Mouse (Mus musculus) midbrain, embryonic 14.5 days (tissue): ENCODE results near the gene Lpar5. TPM values are rescaled to one million over a fixed set of nuclear protein-coding genes. Genes with fewer than 3 reads are reported as not detected.

Source experiments
- ATAC-seq: fragments of 200-750 bp; cut with Nextera tagmentation; 2 replicates; pipeline ENCODE4 v1.8.0; 2017; ENCODE audit warnings: moderate number of reproducible peaks, moderate library complexity; ENCODE audit not compliant: low FRiP score, low TSS enrichment
- DNase-seq: peaks from one replicate; pipeline ENCODE4 v3.0.0-alpha.2; 2015
- H3K27ac ChIP-seq: fragments of 300-500 bp; sonication (generic); replicated peaks from 2 replicates; pipeline ENCODE4 v1.5.1; 2014; ENCODE audit warnings: mild to moderate bottlenecking, low read depth, low read length, moderate library complexity
- H3K27me3 ChIP-seq: fragments of 300-500 bp; sonication (generic); 2 replicates; pipeline ENCODE4 v1.6.1; 2014; ENCODE audit warnings: low read length, control low read depth, mixed read lengths; ENCODE audit not compliant: control insufficient read depth, insufficient read depth
- H3K36me3 ChIP-seq: fragments of 300-500 bp; sonication (generic); 2 replicates; pipeline ENCODE4 v1.6.1; 2014; ENCODE audit warnings: low read length, control low read depth; ENCODE audit not compliant: control insufficient read depth, insufficient read depth
- H3K4me1 ChIP-seq: fragments of 300-500 bp; sonication (generic); 2 replicates; pipeline ENCODE4 v1.6.1; 2014; ENCODE audit warnings: mild to moderate bottlenecking, antibody characterized with exemption, low read length, control low read depth; ENCODE audit not compliant: control insufficient read depth, insufficient read depth
- H3K4me2 ChIP-seq: fragments of 300-500 bp; sonication (generic); 2 replicates; pipeline ENCODE4 v1.6.1; 2014; ENCODE audit warnings: mild to moderate bottlenecking, low read length, moderate library complexity
- H3K4me3 ChIP-seq: fragments of 300-500 bp; sonication (generic); replicated peaks from 2 replicates; pipeline ENCODE4 v1.5.1; 2014; ENCODE audit warnings: low read depth, low read length
- H3K9ac ChIP-seq: fragments of 300-500 bp; sonication (generic); replicated peaks from 2 replicates; pipeline ENCODE4 v1.6.1; 2014; ENCODE audit warnings: mild to moderate bottlenecking, low read length, moderate library complexity
- H3K9me3 ChIP-seq: fragments of 300-500 bp; sonication (generic); 2 replicates; pipeline ENCODE4 v1.6.1; 2016; ENCODE audit warnings: low read length, control low read depth, mixed read lengths; ENCODE audit not compliant: control insufficient read depth
- WGBS: fragments of 180-500 bp; shearing (Covaris S2); extraction: QIAGEN DNeasy Blood & Tissue Kit; methylation state at CpG from one replicate; pipeline ENCODE4 v1.1.7; 2014; 5-methylcytosine and 5-hydroxymethylcytosine counted together
- polyA plus RNA-seq: library from polyadenylated mRNA; unstranded; fragments of >200 nt; fragmentation: Nextera tagmentation; extraction: Ambion mirVana; gene quantifications from 2 replicates; pipeline ENCODE4 v1.2.1, GENCODE M21; 2014

The Lpar5 gene
- polyA plus RNA-seq, 1 experiment from 2014 or later: 0.45 TPM

- DNase-seq: no peak
- 71% methylated on average over 8 of the region's 8 CpGs for WGBS
- H3K4me2 ChIP-seq: no peak overlapping the region
- no peak for ATAC-seq
- no peaks in the 10 kb centered on the region for H3K27me3 ChIP-seq
- H3K9ac ChIP-seq: no peak overlapping the region
- H3K27ac ChIP-seq: no peak overlapping the region
- H3K4me3 ChIP-seq: no peak overlapping the region
- no peaks in the 10 kb centered on the region for H3K36me3 ChIP-seq
- H3K9me3 ChIP-seq: no peaks in the 10 kb centered on the region
- H3K4me1 ChIP-seq: 0 out of 2 replicates have a peak, but pooled peaks cover 4% of the 10 kb centered on the region
These were observed 6.1 kb downstream of the Lpar5 start for GRCm38 (mm10) chr6:125073825-125074224.

- H3K4me2 ChIP-seq: peak overlapping the region; percentile 70
- 21% methylated on average over 25 of the region's 25 CpGs for WGBS
- no peaks in the 10 kb centered on the region for H3K4me1 ChIP-seq
- H3K36me3 ChIP-seq: no peaks in the 10 kb centered on the region
- H3K9ac ChIP-seq: peak overlapping the region; percentile 59; the same call in 1 of the 2 replicates
- no peaks in the 10 kb centered on the region for H3K27me3 ChIP-seq
- ATAC-seq (peak; percentile 21), DNase-seq (no peak)
- H3K4me3 ChIP-seq: peak overlapping the region; percentile 39
- H3K27ac ChIP-seq: peak overlapping the region; percentile 95
- H3K9me3 ChIP-seq: no peaks in the 10 kb centered on the region
These were observed 13.7 kb downstream of the Lpar5 start for GRCm38 (mm10) chr6:125081394-125081793.

DNA sequence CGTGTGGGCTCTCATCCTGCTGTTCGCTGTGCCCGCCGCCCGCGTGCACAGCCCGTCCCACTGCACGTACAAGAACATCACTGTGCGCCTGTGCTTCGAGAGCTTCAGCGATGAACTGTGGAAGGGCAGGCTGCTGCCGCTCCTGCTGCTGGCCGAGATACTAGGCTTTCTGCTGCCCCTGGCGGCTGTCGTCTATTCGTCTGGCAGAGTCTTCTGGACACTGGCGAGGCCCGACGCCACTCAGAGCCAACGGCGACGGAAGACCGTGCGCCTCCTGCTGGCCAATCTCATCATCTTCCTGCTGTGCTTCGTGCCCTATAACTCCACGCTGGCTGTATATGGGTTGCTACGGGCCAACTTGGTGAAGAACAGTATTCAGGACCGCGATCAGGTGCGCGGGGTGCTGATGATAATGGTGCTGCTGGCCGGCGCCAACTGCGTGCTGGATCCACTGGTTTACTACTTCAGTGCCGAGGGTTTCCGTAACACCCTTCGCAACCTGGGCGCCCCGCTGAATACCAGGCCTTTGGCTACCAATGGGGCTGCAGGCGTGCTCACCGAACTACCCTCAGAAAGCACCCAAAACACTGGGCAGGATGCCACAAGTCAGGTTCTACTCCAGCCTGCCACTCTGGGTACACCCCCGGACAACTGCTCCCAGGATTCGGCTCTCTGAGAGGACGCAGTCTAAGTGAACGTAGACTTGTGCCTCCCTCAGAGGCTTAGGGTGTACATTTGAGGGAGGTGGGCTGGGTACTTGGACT lies 14.3 kb downstream of the Lpar5 start:
- Histone ChIP-seq H3K27me3 (no peaks in the 10 kb centered on the region), H3K4me1 (no peaks in the 10 kb centered on the region), H3K4me2 (peak overlapping the region; percentile 70), H3K4me3 (peak overlapping the region; percentile 39), H3K9ac (peak overlapping the region; percentile 59; the same call in 1 of the 2 replicates), H3K9me3 (no peaks in the 10 kb centered on the region), H3K27ac (peak overlapping the region; percentile 95), H3K36me3 (no peaks in the 10 kb centered on the region)
- 24% methylated on average over 45 of the region's 45 CpGs for WGBS
- peak; percentile 93 for ATAC-seq
- peak; percentile 97 for DNase-seq

DNA sequence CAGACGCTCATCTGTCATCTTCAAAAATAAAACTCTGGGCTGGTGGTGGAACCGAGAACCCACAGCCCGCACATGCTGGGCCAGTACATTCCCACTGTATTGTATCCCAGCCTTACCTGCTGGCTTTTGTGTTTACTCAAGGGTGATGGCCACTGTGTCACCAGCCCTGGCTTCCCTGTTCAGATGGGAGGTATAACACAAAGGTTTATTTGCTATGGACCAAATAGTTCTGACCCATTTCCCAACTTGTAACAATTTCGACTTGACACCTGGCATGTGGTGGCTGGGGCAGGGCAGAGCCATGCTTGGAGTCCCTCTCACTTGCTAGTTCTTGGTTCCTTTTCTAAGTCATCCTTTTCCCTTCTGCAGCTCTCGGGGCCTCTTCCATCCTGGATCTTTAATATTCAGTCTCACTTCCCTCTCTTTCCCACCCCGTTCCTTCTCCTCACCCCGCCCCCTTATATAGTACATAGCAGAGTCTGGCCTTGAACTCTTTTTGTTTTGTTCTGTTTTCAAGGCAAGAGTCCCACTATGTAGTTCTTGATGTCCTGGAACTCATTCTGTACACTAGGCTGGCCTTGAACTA lies 15.2 kb downstream of the Lpar5 start:
- no peaks in the 10 kb centered on the region for H3K4me1 ChIP-seq
- H3K4me2 ChIP-seq: no peak overlapping the region
- no peak overlapping the region for H3K27ac ChIP-seq
- no peaks in the 10 kb centered on the region for H3K36me3 ChIP-seq
- no peaks in the 10 kb centered on the region for H3K27me3 ChIP-seq
- 88% methylated on average over 7 of the region's 7 CpGs for WGBS
- H3K9me3 ChIP-seq: no peaks in the 10 kb centered on the region
- ATAC-seq: no peak
- H3K9ac ChIP-seq: no peak overlapping the region
- H3K4me3 ChIP-seq: no peak overlapping the region
- DNase-seq: no peak

GRCm38 (mm10) chr6:125084424-125084823 lies 16.7 kb downstream of the Lpar5 start:
- Histone ChIP-seq H3K4me1 (peaks cover 11% of the 10 kb centered on the region), H3K9ac (no peak overlapping the region), H3K4me2 (no peak overlapping the region), H3K9me3 (no peaks in the 10 kb centered on the region), H3K27ac (no peak overlapping the region), H3K36me3 (no peaks in the 10 kb centered on the region), H3K27me3 (no peaks in the 10 kb centered on the region), H3K4me3 (no peak overlapping the region)
- ATAC-seq (0 out of 2 replicates have a peak, but pooled peaks have one; percentile 7), DNase-seq (peak; percentile 88)
- WGBS: 7% methylated on average over 4 of the region's 4 CpGs

GRCm38 (mm10) chr6:125087937-125088336 lies 20.2 kb downstream of the Lpar5 start:
- peaks cover 26% of the 10 kb centered on the region for H3K4me1 ChIP-seq
- peak overlapping the region; percentile 94 for H3K27ac ChIP-seq
- H3K4me2 ChIP-seq: no peak overlapping the region
- H3K9me3 ChIP-seq: no peaks in the 10 kb centered on the region
- H3K4me3 ChIP-seq: no peak overlapping the region
- no peaks in the 10 kb centered on the region for H3K36me3 ChIP-seq
- DNase-seq (no peak), ATAC-seq (no peak)
- H3K9ac ChIP-seq: no peak overlapping the region
- 76% methylated on average over 3 of the region's 3 CpGs for whole genome bisulfite sequencing
- H3K27me3 ChIP-seq: no peaks in the 10 kb centered on the region

DNA sequence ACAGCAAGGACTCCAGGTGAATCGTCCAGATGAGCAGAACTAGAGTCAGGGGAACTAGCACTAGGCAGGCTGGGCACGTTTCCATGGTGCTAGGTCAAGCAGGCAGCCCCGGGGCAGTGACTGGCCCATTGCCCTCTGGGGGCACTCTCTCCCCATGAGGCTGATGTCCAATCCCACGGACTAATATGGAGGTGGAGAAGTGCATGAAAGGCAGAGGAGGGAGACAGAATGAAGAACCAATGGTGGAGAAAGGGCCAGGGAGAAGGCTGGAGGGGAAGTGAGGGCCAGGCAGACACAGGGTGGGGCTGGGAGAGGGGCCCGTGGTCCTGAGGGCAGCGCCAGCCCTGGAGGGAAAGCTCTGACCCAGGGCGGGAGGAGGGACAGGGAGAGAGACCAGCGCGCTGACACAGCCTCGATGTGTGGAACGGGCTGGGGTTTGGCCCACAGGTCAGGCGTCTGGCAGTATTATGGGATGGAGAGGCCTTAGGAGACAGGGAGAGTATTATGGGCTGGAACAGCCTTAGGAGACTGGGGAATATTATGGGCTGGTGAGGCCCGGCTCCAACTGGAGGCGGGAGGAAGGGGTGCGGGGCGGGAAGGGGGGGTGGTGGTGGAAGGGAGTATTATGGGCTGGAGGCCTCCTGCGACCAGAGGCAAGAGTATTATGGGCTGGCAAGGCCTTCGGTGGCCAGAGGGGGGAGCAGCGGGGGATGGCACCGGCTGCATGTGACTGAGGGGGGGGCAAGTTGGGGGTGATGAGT lies 21.0 kb downstream of the Lpar5 start:
- Histone ChIP-seq H3K9me3 (no peaks in the 10 kb centered on the region), H3K4me2 (peak overlapping the region; percentile 51), H3K9ac (peak overlapping the region; percentile 53; the same call in 1 of the 2 replicates), H3K27me3 (no peaks in the 10 kb centered on the region), H3K4me3 (no peak overlapping the region), H3K27ac (peak overlapping the region; percentile 94), H3K4me1 (peaks cover 26% of the 10 kb centered on the region), H3K36me3 (no peaks in the 10 kb centered on the region)
- peak; percentile 85 for ATAC-seq
- peak; percentile 91 for DNase-seq
- WGBS: under 1% methylated on average over 17 of the region's 20 CpGs

DNA sequence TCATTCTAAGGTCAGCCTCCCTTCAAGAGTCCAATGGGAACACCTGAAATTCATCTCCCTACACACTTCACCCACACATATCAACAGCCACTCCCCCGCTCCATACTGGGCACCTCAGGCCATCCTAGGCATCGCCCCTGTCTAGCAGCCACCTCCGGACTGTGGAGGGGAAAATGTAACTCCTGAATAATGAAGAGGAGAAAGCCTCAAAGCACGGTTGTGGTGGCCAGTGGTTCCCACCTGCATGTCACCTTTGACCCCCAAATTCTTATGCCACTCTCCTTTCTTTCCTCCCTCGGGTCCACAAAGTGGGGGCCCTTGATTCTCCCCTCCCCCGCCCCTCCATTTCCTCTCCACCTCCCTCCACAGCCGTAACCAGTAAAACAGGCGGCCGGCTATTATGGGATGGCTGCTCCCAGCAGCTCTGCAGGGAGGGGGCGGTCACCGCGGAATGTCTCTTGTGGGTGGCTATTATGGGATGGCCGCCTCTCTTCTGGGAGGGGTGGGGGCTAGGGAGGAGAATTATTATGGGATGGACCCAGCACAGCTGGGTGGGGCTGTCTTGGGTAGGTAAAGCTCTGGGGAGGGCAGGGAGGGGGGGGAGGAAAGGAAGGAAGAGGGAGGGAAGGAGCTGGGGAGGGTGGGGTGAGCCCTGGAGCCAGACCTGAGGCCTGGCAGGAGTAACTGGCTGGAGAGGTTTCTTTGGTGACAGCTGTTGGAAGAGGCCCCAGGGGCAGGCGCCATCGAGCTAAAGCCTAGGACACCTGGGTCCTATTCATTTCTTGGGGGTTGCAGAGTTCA lies 22.0 kb downstream of the Lpar5 start:
- peak overlapping the region; percentile 9; the same call in 1 of the 2 replicates for H3K4me3 ChIP-seq
- no peaks in the 10 kb centered on the region for H3K27me3 ChIP-seq
- DNase-seq (peak; percentile 82), ATAC-seq (peak; percentile 77)
- H3K9me3 ChIP-seq: no peaks in the 10 kb centered on the region
- H3K27ac ChIP-seq: peak overlapping the region; percentile 94
- peaks cover 26% of the 10 kb centered on the region for H3K4me1 ChIP-seq
- no peaks in the 10 kb centered on the region for H3K36me3 ChIP-seq
- 2% methylated on average over 15 of the region's 15 CpGs for WGBS
- H3K9ac ChIP-seq: peak overlapping the region; percentile 53
- H3K4me2 ChIP-seq: peak overlapping the region; percentile 51
